Mouse (Mus musculus): ENCODE measurements around the gene Clic4.
"Not testable (repeated sequence)": the region's sequence is repeated elsewhere in the genome, so short reads cannot be mapped to it uniquely, and the experiment has no call there.

DNA sequence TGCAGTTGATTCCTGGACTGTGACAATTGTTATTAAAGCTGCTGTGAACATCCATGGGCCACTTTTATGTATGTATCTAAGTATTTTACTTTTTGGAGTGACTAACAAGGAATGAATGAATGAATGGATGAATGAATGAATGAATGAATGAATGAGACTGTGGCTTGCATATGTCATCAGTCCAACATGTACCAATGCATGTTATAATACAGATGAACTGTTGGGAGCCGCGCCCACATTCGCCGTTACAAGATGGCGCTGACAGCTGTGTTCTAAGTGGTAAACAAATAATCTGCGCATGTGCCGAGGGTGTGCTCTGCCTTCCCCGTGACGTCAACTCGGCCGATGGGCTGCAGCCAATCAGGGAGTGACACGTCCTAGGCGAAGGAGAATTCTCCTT lies 88.3 kb downstream of the Clic4 start:
- TF ChIP-seq CTCF (IDR thresholded peaks at IDR 0.05; ENCODE audit: control insufficient read depth, insufficient read depth, low read length); POLR2A (IDR thresholded peaks at IDR 0.05; ENCODE audit: borderline replicate concordance, control insufficient read depth, low read depth, low read length): not testable (repeated sequence)
